ENCODE assay signal across 9 mouse cellular contexts in genomic region chr17:3244881-3245739, GRCm38 (mm10).
DNase-seq lines count a peak whose midpoint lies in the region; ATAC-seq and TF ChIP-seq lines count a peak whose summit lies in the region.
"Had no signal": no experiment of that assay in that cellular context is flagged by ENCODE, and none has a peak within 500 bp of the region (broad histone marks: within the 10 kb centered on the region; RNA-seq: fewer than 3 reads in every experiment).

No protein-coding gene starts in this region.

- TF ChIP-seq POLR2A in kidney, adult 2 months (IDR thresholded peaks at IDR 0.05; ENCODE audit: low read depth, low read length), result no peak

- ATAC-seq in midbrain, embryonic 13.5 days, result no peak
- ATAC-seq in stomach, embryonic 15.5 days (ENCODE audit: insufficient read depth, low FRiP score, low read depth), result 0 out of 2 replicates have a peak, but pooled peaks have one; percentile 64

- peak overlapping the region; percentile 30; the same call in 1 of the 2 replicates for H3K27ac ChIP-seq in midbrain, embryonic 13.5 days
- H3K27ac ChIP-seq in midbrain, embryonic 10.5 days (replicated peaks), result no peak overlapping the region
- H3K27ac ChIP-seq in kidney, adult 2 months (ENCODE audit: insufficient read depth, low read depth, low read length), result peak overlapping the region; percentile 71
- H3K27ac ChIP-seq in stomach, embryonic 15.5 days, result no peak overlapping the region
- H3K27ac ChIP-seq: heart, adult 2 months had no signal

- H3K4me2 ChIP-seq in midbrain, embryonic 13.5 days (replicated peaks), result no peak overlapping the region
- no peak overlapping the region for H3K4me2 ChIP-seq in stomach, embryonic 15.5 days

- H3K9ac ChIP-seq in midbrain, embryonic 13.5 days (replicated peaks), result no peak overlapping the region
- no peak overlapping the region for H3K9ac ChIP-seq in stomach, embryonic 15.5 days

- H3K4me1 ChIP-seq in midbrain, embryonic 13.5 days (replicated peaks), result peaks cover 52% of the 10 kb centered on the region
- H3K4me1 ChIP-seq in midbrain, embryonic 10.5 days, result peaks cover 31% of the 10 kb centered on the region
- H3K4me1 ChIP-seq in kidney, adult 2 months (ENCODE audit: control insufficient read depth, insufficient read depth, low read length), result peaks cover 23% of the 10 kb centered on the region
- H3K4me1 ChIP-seq in stomach, embryonic 15.5 days, result peaks cover 10% of the 10 kb centered on the region; the same call in 1 of the 2 replicates

- H3K4me3 ChIP-seq in midbrain, embryonic 13.5 days (replicated peaks), result no peak overlapping the region
- H3K4me3 ChIP-seq in midbrain, embryonic 10.5 days, result no peak overlapping the region
- H3K4me3 ChIP-seq in kidney, adult 2 months (ENCODE audit: insufficient read depth, low read depth, low read length), result no peak overlapping the region
- H3K4me3 ChIP-seq in stomach, embryonic 15.5 days (replicated peaks), result no peak overlapping the region
- H3K4me3 ChIP-seq: heart, adult 2 months had no signal

- no peaks in the 10 kb centered on the region for H3K27me3 ChIP-seq in midbrain, embryonic 13.5 days
- no peaks in the 10 kb centered on the region for H3K27me3 ChIP-seq in midbrain, embryonic 10.5 days (ENCODE audit: low read depth, poor library complexity, severe bottlenecking)
- H3K27me3 ChIP-seq in kidney, adult 2 months (replicated peaks; ENCODE audit: control insufficient read depth, insufficient read depth, low read length), result no peaks in the 10 kb centered on the region
- no peaks in the 10 kb centered on the region for H3K27me3 ChIP-seq in stomach, embryonic 15.5 days (replicated peaks)

- peaks cover 2% of the 10 kb centered on the region; the same call in 1 of the 2 replicates for H3K36me3 ChIP-seq in midbrain, embryonic 13.5 days
- peaks cover 18% of the 10 kb centered on the region for H3K36me3 ChIP-seq in midbrain, embryonic 10.5 days
- H3K36me3 ChIP-seq in kidney, adult 2 months (ENCODE audit: control insufficient read depth, insufficient read depth, low read length), result no peaks in the 10 kb centered on the region
- no peaks in the 10 kb centered on the region for H3K36me3 ChIP-seq in stomach, embryonic 15.5 days

- no peaks in the 10 kb centered on the region for H3K9me3 ChIP-seq in midbrain, embryonic 13.5 days
- H3K9me3 ChIP-seq in midbrain, embryonic 10.5 days (replicated peaks), result no peaks in the 10 kb centered on the region
- H3K9me3 ChIP-seq in stomach, embryonic 15.5 days, result no peaks in the 10 kb centered on the region

- 81% methylated on average over 8 of the region's 8 CpGs for WGBS in midbrain, embryonic 13.5 days
- WGBS in midbrain, embryonic 10.5 days, result 80% methylated on average over 8 of the region's 8 CpGs
- 61% methylated on average over 8 of the region's 8 CpGs for WGBS in kidney, adult 2 months
- WGBS in stomach, embryonic 15.5 days, result 73% methylated on average over 8 of the region's 8 CpGs

- TF ChIP-seq CTCF in kidney, adult 2 months (conservative IDR thresholded peaks at IDR 0.05; ENCODE audit: insufficient read depth, insufficient read length, low read depth, low read length), result no peak

- peak; percentile 63 to 81 for DNase-seq in adrenal gland, adult (ENCODE audit: inconsistent age in 2 of 2, low spot score in 1 of 2)
- DNase-seq in adrenal gland, adult 18-20 months (ENCODE audit: low spot score in 2 of 2), result no peak
- DNase-seq in midbrain, embryonic 10.5 days (ENCODE audit: low spot score), result no peak
- DNase-seq in kidney, adult 2 months, result peak; percentile 95
- DNase-seq in layer of hippocampus, adult 8-10 months (ENCODE audit: low spot score in 2 of 2), result no peak
- no peak for DNase-seq in thymus, postnatal 25 days

Comparison
In these comparisons a context has a peak if more than half of its experiments do, and no peak if none do; other contexts are left out.
1. DNase-seq: peak in adrenal gland, adult (2 of 2) and kidney, adult 2 months (single experiment); none in adrenal gland, adult 18-20 months (0 of 2), midbrain, embryonic 10.5 days (single experiment), layer of hippocampus, adult 8-10 months (0 of 2) and thymus, postnatal 25 days (single experiment).
2. H3K27ac ChIP-seq: peak in midbrain, embryonic 13.5 days (single experiment) and kidney, adult 2 months (single experiment); none in midbrain, embryonic 10.5 days (single experiment) and stomach, embryonic 15.5 days (single experiment).